Mouse (Mus musculus) CH12.LX (cell line): Measurements from ENCODE around the gene Wwc2. TPM values are rescaled to one million over a fixed set of nuclear protein-coding genes. Genes with fewer than 3 reads are reported as not detected.

ENCODE experiments used
- DNase-seq: peaks from one replicate; pipeline ENCODE4 v3.0.0-alpha.2; 2013; ENCODE audit errors: extremely low read depth
- H3K27ac ChIP-seq: 2 replicates; pipeline ENCODE4 v1.5.1; 2012; ENCODE audit warnings: low read depth, mild to moderate bottlenecking, control low read depth, moderate library complexity; ENCODE audit not compliant: insufficient read depth
- H3K27me3 ChIP-seq: replicated peaks from 2 replicates; pipeline ENCODE3; 2012; ENCODE audit warnings: inconsistent platforms
- H3K36me3 ChIP-seq, 2 experiments: replicated peaks in 1 of 2; 2 replicates each; pipeline versions ENCODE3 to v1.6.1; 2012; ENCODE audit warnings: inconsistent platforms in 1 of 2, low read length in 1 of 2, mild to moderate bottlenecking in 1 of 2, mixed read lengths in 1 of 2, moderate library complexity in 1 of 2; ENCODE audit not compliant: control insufficient read depth in 1 of 2, insufficient read depth in 1 of 2
- H3K4me1 ChIP-seq, 2 experiments: 2 replicates each; pipeline ENCODE4 v1.6.1; 2012; ENCODE audit warnings: inconsistent platforms in 1 of 2, moderate library complexity in 1 of 2; ENCODE audit not compliant: insufficient read depth in 2 of 2, control insufficient read depth in 1 of 2
- H3K4me2 ChIP-seq: 2 replicates; pipeline ENCODE4 v1.6.1; 2012; ENCODE audit warnings: low read depth, mild to moderate bottlenecking, control low read depth; ENCODE audit not compliant: poor library complexity, insufficient read depth, severe bottlenecking
- H3K4me3 ChIP-seq, 3 experiments: fragments of 150-350 bp in 1 of 3; sonication (generic) in 1 of 3; replicated peaks in 1 of 3; 2 replicates each; pipeline versions ENCODE3 to v1.5.1; 2011 to 2012; ENCODE audit warnings: low read depth in 2 of 3, low read length in 2 of 3, mild to moderate bottlenecking in 2 of 3, moderate library complexity in 2 of 3, control low read depth in 1 of 3, improper control_type of control experiment in 1 of 3, inconsistent platforms in 1 of 3, mixed read lengths in 1 of 3; ENCODE audit not compliant: poor library complexity in 1 of 3
- H3K79me2 ChIP-seq: replicated peaks from 2 replicates; pipeline ENCODE4 v1.6.1; 2012; ENCODE audit warnings: mild to moderate bottlenecking, moderate library complexity; ENCODE audit not compliant: control insufficient read depth, poor library complexity, insufficient read depth, severe bottlenecking; ENCODE audit errors: extremely low read depth
- H3K9ac ChIP-seq: 2 replicates; pipeline ENCODE4 v1.6.1; 2012; ENCODE audit warnings: low read depth, mild to moderate bottlenecking, control low read depth, moderate library complexity; ENCODE audit not compliant: insufficient read depth
- H3K9me3 ChIP-seq: replicated peaks from 2 replicates; pipeline ENCODE3; 2012; ENCODE audit warnings: low read length, inconsistent platforms, mixed read lengths
- KAT2A ChIP-seq: IDR thresholded peaks from 2 replicates; pipeline ENCODE4 v1.6.1; 2012; ENCODE audit warnings: low read length, improper control_type of control experiment, inconsistent platforms; ENCODE audit not compliant: insufficient replicate concordance
- MEF2A ChIP-seq: IDR thresholded peaks from 2 replicates; pipeline ENCODE4 v1.6.1; 2014; ENCODE audit warnings: low read depth, mild to moderate bottlenecking, inconsistent platforms, low read length, improper control_type of control experiment, borderline replicate concordance
- MXI1 ChIP-seq: IDR thresholded peaks from 2 replicates; pipeline ENCODE4 v1.6.1; 2011; ENCODE audit warnings: mild to moderate bottlenecking, low read depth, low read length, improper control_type of control experiment
- NELFE ChIP-seq: IDR thresholded peaks from 2 replicates; pipeline ENCODE4 v1.6.1; 2011; ENCODE audit warnings: low read depth, low read length, improper control_type of control experiment
- POLR2A ChIP-seq: IDR thresholded peaks from 2 replicates; pipeline ENCODE4 v1.6.1; 2011; ENCODE audit warnings: low read depth, mild to moderate bottlenecking, improper control_type of control experiment, low read length
- SIN3A ChIP-seq: IDR thresholded peaks from 2 replicates; pipeline ENCODE4 v1.6.1; 2012; ENCODE audit warnings: low read length, improper control_type of control experiment, inconsistent platforms
- TBP ChIP-seq: conservative IDR thresholded peaks from 2 replicates; pipeline ENCODE4 v1.6.1; 2011; ENCODE audit warnings: low read depth, low read length, improper control_type of control experiment
- dilution Hi-C: fragments of 300-500 bp; cut with MboI; formaldehyde crosslinking; loops from 2 replicates; pipeline ENCODE4 v1.14.3; 2020; ENCODE audit warnings: low sequenced_read_pairs; ENCODE audit not compliant: extremely low pct_unique_long_range_greater_than_20kb, extremely low pct_ligation_motif_present
- in situ Hi-C: fragments of 300-500 bp; cut with MboI; formaldehyde crosslinking; loops from 3 replicates; pipeline ENCODE4 v1.14.3; 2019; ENCODE audit warnings: low sequenced_read_pairs, low pct_ligation_motif_present, low pct_unique_long_range_greater_than_20kb, mixed read lengths
- polyA plus RNA-seq: library from polyadenylated mRNA; unstranded; fragments of >175 nt; gene quantifications from 2 replicates; pipeline ENCODE4 v1.2.1, GENCODE M21; 2012; ENCODE audit warnings: low read depth; ENCODE audit not compliant: insufficient read length
- total RNA-seq, 2 experiments: library from RNA; depleted of rRNA; stranded (reverse); fragments of 300-350 nt in 1 of 2; fragments of >200 nt in 1 of 2; gene quantifications; 2 replicates each; pipeline ENCODE4 v1.2.3; 2012 to 2014

Wwc2 gene
- total and polyA plus RNA-seq, 3 experiments = 0.04 to 1.1 (median 0.32) TPM

DNA sequence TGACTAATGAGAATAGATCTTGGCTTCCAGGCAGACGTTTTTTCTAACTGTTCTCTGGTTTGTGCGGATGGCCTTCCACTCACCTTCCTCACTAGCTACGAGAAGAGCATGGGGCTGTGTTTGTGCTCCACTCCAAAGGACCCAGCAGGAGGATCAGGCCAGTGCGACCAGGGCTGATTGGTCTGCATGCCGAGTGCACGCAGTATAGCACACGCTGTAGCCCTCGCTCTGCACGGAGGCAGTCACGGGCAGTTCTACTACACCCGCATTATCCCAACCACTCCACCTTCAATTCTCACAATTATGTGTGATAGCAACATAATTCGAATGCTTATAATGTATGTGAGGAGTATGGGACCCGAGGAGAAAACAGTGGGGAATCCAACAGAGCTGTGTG is 99.9 kb downstream of the Wwc2 start:
- Histone ChIP-seq H3K79me2 (no peaks in the 10 kb centered on the region), H3K36me3 (no peaks in the 10 kb centered on the region), H3K27ac (no peak overlapping the region), H3K4me1 (no peaks in the 10 kb centered on the region), H3K4me3 (no peak overlapping the region), H3K9me3 (no peaks in the 10 kb centered on the region), H3K27me3 (no peaks in the 10 kb centered on the region), H3K4me2 (no peak overlapping the region), H3K9ac (no peak overlapping the region)
- no peak for DNase-seq
- in situ Hi-C loops = no loop called here
- TF ChIP-seq SIN3A = no peak
- dilution Hi-C loops = no loop called here

DNA sequence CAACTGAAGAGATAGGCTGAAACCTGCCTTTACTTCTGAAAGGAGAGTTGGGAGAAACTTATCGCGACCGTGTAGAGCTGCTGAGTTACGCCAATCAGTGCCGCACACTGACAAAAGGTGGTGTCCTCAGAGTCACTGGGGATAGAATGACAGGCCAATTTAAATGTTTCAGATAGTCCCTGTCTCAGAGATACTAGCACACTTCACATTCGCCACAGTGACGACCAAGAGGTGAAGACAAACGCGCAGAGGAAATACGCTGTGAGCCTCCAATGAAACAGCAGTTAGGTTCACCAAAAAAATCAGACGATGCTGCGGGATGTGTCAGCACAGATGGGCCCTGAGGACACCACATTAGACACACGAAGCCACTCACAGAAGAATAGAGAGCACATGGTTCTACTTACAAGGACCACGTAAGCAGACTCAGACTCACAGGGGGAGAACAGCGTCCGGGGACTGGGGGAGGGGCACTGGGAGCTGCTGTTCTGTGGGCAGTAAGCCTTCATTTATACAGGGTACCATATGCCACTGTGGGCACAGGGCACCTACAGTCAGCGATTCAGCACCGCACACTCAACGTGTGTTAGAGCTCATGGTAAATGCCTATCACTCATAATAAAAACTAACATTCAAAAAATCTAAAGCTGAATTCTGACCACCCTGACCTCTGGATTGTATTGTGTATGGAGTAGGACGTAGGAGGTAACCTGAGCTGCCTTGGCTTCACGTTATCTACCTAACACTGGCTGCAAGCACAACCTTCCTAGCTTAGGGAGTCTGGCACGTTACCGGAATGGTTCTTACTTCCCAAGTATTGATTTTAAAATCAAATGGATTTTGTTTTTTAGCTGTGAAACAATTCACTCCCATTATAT is 100.5 kb downstream of the Wwc2 start:
- Histone ChIP-seq H3K4me2 (no peak overlapping the region), H3K27ac (no peak overlapping the region), H3K9ac (no peak overlapping the region), H3K4me1 (no peaks in the 10 kb centered on the region), H3K36me3 (no peaks in the 10 kb centered on the region), H3K27me3 (no peaks in the 10 kb centered on the region), H3K4me3 (no peak overlapping the region), H3K9me3 (no peaks in the 10 kb centered on the region), H3K79me2 (no peaks in the 10 kb centered on the region)
- dilution Hi-C loops (no loop called here), in situ Hi-C loops (no loop called here)
- DNase-seq = no peak
- TF ChIP-seq MEF2A = no peak

DNA sequence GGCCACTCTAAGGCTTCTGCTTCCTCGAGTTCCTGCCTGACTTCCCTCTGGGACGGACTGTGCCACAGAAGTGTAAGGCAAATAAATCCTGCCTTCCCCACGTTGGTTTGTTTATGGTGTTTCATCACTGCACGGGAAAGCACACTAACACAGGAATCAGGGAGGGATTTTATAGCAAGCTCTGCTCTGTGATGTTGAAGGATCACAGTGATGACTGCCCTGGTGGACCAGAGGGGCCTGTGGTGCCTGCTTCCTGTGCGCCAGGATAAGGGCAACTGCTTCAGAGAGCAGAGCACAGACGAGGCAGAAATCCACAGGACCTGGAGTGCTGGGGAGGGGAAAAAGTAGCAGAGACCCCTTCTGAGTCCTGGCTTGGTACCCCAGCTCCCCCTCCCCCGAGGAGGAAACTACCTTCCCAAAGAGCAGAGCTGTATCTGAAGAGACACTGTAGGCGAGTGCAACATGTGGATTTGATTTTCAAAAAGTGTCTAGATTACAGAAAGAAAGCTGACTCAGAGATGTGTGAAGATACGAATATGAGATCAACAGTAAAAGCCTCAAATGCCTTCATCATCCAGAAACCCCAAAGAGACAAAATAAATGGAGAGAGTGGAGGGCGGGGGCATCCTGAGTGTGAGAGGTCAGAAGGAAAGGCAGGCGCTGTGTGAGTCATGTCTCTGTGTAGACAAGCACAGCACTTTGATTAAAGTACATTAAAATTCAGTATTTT is 101.7 kb downstream of the Wwc2 start:
- dilution Hi-C loops (no loop called here), in situ Hi-C loops (no loop called here)
- DNase-seq = no peak
- Histone ChIP-seq H3K9me3 (no peaks in the 10 kb centered on the region), H3K4me3 (no peak overlapping the region), H3K27ac (no peak overlapping the region), H3K9ac (no peak overlapping the region), H3K4me2 (no peak overlapping the region), H3K27me3 (no peaks in the 10 kb centered on the region), H3K79me2 (no peaks in the 10 kb centered on the region), H3K4me1 (no peaks in the 10 kb centered on the region), H3K36me3 (no peaks in the 10 kb centered on the region)
- TF ChIP-seq TBP (no peak), MXI1 (no peak), NELFE (no peak), KAT2A (no peak), POLR2A (no peak)
